Mouse (Mus musculus) myocyte (in vitro differentiated cells): ENCODE data around the gene Cela1.

ENCODE experiments used
- CEBPB ChIP-seq: IDR thresholded peaks from 2 replicates; pipeline ENCODE4 v1.6.1; 2011; ENCODE audit warnings: mild to moderate bottlenecking, moderate library complexity; ENCODE audit not compliant: poor library complexity, insufficient read depth, severe bottlenecking
- POLR2A ChIP-seq: IDR thresholded peaks from one replicate; pipeline ENCODE4 v1.6.1; 2011; ENCODE audit warnings: low read depth, mild to moderate bottlenecking, control low read depth, moderate library complexity; ENCODE audit not compliant: insufficient read length
- TCF3 ChIP-seq: IDR thresholded peaks from one replicate; pipeline ENCODE4 v1.6.1; 2011; ENCODE audit warnings: low read depth, control low read depth; ENCODE audit not compliant: insufficient read length

- no peak for TF ChIP-seq CEBPB
- TF ChIP-seq TCF3: no peak
- TF ChIP-seq POLR2A: no peak
These were observed 56.1 kb downstream of the Cela1 start for GRCm38 (mm10) chr15:100631454-100632170.
